In genomic region chr5:5261725-5262296, GRCm38 (mm10) we compare ENCODE assay signal across 10 mouse cellular contexts.
A peak's percentile ranks its signal among the peaks of the same experiment; 100 is the strongest.
DNase-seq lines count a peak whose midpoint lies in the region; ATAC-seq lines count a peak whose summit lies in the region.
"Had no signal": no experiment of that assay in that cellular context is flagged by ENCODE, and none has a peak within 500 bp of the region (broad histone marks: within the 10 kb centered on the region; RNA-seq: fewer than 3 reads in every experiment).

No protein-coding gene starts in this region.

- H3K4me3 ChIP-seq in heart, embryonic 13.5 days = peak overlapping the region; percentile 26
- no peak overlapping the region for H3K4me3 ChIP-seq in intestine, embryonic 15.5 days (replicated peaks)
- H3K4me3 ChIP-seq: neural tube, embryonic 15.5 days had no signal

- no peaks in the 10 kb centered on the region for H3K36me3 ChIP-seq in heart, embryonic 13.5 days
- no peaks in the 10 kb centered on the region for H3K36me3 ChIP-seq in intestine, embryonic 15.5 days
- H3K36me3 ChIP-seq: neural tube, embryonic 15.5 days had no signal

- no peaks in the 10 kb centered on the region for H3K9me3 ChIP-seq in heart, embryonic 13.5 days
- H3K9me3 ChIP-seq in intestine, embryonic 15.5 days = no peaks in the 10 kb centered on the region
- H3K9me3 ChIP-seq: neural tube, embryonic 15.5 days had no signal

- ATAC-seq in heart, embryonic 13.5 days (ENCODE audit: extremely low read depth, insufficient number of reproducible peaks, low FRiP score, low TSS enrichment) = no peak
- ATAC-seq in intestine, embryonic 15.5 days = peak; percentile 36; the same call in 1 of the 2 replicates
- ATAC-seq: activated CD4-positive, CD25-positive, alpha-beta regulatory T cell, adult 4 months had no signal

- peaks cover 70% of the 10 kb centered on the region for H3K4me1 ChIP-seq in heart, embryonic 13.5 days
- peaks cover 14% of the 10 kb centered on the region for H3K4me1 ChIP-seq in intestine, embryonic 15.5 days (replicated peaks)

- H3K27me3 ChIP-seq in heart, embryonic 13.5 days (replicated peaks) = no peaks in the 10 kb centered on the region
- no peaks in the 10 kb centered on the region for H3K27me3 ChIP-seq in intestine, embryonic 15.5 days (replicated peaks)
- H3K27me3 ChIP-seq: neural tube, embryonic 15.5 days had no signal

- H3K4me2 ChIP-seq in heart, embryonic 13.5 days = peak overlapping the region; percentile 63
- peak overlapping the region; percentile 30 for H3K4me2 ChIP-seq in intestine, embryonic 15.5 days (replicated peaks)
- H3K4me2 ChIP-seq: neural tube, embryonic 15.5 days had no signal

- H3K27ac ChIP-seq in heart, embryonic 13.5 days (replicated peaks) = peak overlapping the region; percentile 84
- no peak overlapping the region for H3K27ac ChIP-seq in intestine, embryonic 15.5 days
- H3K27ac ChIP-seq: neural tube, embryonic 15.5 days had no signal

- peak overlapping the region; percentile 64 for H3K9ac ChIP-seq in heart, embryonic 13.5 days
- H3K9ac ChIP-seq in intestine, embryonic 15.5 days = no peak overlapping the region
- H3K9ac ChIP-seq: neural tube, embryonic 15.5 days had no signal

- 47% methylated on average over 14 of the region's 14 CpGs for whole genome bisulfite sequencing in heart, embryonic 13.5 days
- 22% methylated on average over 14 of the region's 14 CpGs for WGBS in intestine, embryonic 15.5 days

- peak; percentile 2 for DNase-seq in kidney, adult 11 months
- DNase-seq in kidney, adult 18-20 months = no peak
- DNase-seq in lung, postnatal 4 days = peak; percentile 19 to 31
- DNase-seq in frontal cortex, postnatal 14 days (ENCODE audit: low spot score in 2 of 2) = no peak
- no peak for DNase-seq in urinary bladder, postnatal 14 days (ENCODE audit: low spot score)
- DNase-seq: cerebellum, adult 11-12 months had no signal

Comparison
In these comparisons a context has a peak if more than half of its experiments do, and no peak if none do; other contexts are left out.
1. DNase-seq: peak in kidney, adult 11 months (single experiment) and lung, postnatal 4 days (2 of 2); none in kidney, adult 18-20 months (single experiment), frontal cortex, postnatal 14 days (0 of 2) and urinary bladder, postnatal 14 days (single experiment).